Mouse (Mus musculus): ENCODE measurements around the gene Gm32742.

The Gm32742 gene

DNA sequence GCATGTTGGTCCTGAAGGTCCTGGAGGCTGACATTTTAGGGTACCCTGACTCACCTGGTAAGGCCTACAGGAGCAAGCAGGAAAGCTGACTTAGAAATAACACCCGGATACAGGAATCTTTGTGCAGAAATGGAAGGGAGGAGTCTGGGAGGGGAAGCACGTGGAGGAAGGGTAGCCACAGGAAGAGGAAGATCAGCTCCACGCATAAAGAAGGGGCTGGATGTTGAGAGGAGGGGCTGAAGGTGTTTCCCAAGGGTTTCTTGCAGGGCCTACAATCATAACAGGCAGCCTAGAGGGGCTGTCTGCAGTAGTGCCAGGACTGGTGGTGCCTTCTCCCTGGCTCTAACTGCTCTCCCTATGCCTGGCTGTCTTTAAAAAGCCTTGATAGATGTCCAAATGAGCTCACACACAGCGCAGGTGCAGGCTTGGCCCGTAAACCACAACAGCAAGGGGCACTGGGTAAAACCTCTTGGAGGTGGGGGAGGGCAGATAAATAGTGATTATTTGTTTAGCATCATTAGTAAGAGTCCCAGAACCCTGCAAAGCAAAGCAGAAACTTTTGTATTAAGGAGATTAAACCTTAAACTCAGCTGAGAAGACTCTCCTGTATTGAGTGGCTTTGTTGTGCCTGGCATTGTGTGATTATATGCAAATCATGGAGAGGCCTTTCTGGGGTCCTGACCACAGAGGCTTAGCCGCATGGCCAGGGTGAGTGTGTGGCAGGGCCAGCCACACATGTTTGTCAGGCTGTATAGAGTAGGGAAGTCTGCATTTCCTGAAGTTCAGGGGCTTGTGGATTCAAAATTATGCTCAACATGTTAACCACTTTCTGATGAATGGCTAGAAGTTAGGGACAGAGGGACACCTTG, at the start of gene Gm32742:
Gene Gm32742 (minus strand): TSS at position 206 of the 869 bp plus-strand sequence.
- no peak for DNase-seq (ENCODE audit: low spot score)

DNA sequence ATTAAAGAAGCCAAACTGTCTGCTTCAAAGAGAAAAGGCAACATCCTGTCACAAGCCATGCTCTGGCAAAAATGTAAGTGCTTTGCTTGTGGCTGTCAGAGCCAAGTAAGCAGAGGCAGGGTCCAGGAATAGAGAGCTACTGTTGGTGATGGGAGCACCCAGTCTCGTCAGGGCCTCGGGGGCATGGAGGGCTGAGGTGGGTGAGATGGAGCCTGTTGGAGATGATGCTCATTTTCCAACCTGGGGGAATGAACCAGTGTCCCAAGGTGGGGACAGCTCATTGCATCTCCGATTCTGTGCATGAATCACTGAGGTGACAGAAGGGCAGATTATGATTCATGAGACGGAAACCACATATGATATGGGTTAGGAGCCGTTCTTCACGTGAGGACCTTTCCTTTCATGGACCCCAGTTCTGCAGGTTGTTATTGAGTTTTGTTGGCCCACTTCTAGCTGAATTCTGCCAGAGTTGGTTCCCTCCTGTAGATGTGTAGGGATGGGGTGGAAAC, 48.5 kb upstream of the Gm32742 start:
- DNase-seq (ENCODE audit: low spot score): no peak

DNA sequence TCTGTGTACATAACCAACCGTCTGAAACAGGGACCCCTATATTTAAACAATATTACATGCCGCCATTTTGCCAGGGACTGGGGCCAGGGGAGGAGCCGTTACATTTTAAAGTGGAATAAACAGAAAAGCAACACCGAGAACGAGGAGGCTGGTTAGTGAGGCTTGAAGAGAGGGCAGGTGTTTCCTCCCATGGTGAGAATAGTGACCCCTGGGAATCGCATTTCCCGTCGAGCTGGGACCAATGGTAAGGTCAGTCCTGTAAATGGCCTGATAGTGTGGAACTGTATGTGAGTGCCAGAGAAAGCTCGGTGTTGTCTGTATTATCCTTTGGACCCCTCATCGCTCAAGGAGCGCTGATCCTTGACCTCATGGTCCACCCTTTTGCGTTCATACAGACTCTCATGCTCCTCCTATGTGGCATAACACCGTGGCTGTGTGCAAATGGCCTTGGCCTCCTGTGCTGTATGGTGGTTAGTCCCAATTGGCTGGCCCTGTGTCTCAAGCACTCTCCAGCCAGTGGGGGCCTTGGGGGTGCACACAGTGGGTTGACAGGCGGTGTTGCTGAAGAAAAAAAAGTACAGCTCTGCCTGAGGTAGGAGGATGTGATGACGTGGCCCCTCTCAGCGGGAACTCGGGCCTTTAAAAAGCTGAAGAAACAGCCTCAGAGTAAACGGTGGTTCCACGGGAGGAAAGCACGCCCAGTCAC, 47.9 kb upstream of the Gm32742 start, which contains the start of gene Pou2af1:
Gene Pou2af1 (plus strand): TSS at position 686 of the 706 bp plus-strand sequence.
- DNase-seq (ENCODE audit: low spot score): no peak

DNA sequence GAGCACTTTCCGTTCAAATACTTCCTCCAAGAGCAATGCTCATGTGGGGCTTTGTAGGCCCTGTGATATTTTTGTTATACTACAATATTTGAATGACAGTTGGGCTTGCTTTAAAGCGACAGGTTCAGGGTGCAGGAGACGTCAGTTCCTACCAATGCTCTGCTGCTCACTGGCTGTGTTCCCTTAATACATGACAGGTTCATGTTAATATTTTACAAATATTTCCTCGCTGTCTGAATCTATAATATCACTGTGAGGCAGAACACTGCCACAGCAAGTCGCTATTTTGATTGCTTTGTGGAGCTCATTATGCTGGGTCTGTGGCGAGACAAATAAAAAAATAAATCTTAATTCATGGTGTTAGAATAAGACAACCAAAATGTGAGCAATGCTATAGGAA, 45.9 kb upstream of the Gm32742 start:
- no peak for DNase-seq (ENCODE audit: low spot score)

DNA sequence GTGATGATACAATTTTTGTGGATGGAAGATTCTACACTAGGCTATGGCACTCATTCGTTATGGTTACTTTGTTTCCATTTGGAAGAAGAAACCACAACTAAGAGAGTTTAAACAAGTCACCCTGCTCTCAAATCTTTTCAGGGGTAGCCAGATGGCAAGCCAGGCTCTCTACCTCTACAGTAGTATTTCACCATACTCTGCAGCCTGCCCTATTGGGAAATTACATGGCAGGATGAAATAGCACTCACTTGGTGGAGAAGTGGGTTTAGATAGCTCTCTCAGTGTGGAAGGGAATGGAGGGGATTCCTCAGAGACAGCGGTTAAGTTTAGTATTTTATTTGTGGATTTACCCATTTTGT, 43.6 kb upstream of the Gm32742 start:
- DNase-seq (ENCODE audit: low spot score): no peak

DNA sequence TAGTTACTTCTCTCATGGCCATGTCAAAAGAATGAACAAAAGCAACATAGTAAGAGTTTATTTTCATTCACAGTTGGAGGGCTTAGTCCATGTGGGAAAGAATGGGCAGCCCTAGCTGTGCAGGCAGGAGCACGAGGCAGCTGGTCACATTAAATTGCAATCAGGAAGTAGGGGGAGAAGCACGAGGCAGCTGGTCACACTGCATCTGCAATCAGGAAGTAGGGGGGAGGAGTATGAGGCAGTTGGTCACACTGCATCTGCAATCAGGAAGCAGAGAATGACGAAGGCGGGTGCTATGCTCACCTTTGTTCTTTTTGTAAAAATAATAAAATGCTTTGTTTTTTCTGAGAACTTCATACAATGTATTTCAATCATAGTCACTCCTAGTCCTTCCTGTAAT, 29.5 kb upstream of the Gm32742 start:
- DNase-seq (ENCODE audit: low spot score): no peak

DNA sequence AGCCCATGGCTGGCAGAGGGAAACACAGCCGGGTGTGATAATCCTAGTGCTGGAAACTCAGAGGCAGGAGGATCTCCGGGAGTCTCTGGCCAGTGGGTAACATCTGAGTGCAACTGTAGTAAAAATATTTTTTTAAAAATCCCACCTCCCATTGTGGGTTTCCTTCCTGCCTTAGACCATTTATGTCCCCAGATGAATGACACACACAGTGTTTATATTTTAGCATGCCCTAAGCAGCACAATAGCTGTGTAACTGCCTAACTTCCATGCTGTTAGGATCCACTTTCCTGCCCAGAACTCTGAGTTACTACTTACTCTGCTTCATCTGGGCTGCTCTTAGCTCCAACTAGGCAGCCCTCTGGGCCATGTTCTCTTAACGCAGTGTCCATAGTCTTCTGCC, 25.3 kb upstream of the Gm32742 start:
- no peak for DNase-seq (ENCODE audit: low spot score)

DNA sequence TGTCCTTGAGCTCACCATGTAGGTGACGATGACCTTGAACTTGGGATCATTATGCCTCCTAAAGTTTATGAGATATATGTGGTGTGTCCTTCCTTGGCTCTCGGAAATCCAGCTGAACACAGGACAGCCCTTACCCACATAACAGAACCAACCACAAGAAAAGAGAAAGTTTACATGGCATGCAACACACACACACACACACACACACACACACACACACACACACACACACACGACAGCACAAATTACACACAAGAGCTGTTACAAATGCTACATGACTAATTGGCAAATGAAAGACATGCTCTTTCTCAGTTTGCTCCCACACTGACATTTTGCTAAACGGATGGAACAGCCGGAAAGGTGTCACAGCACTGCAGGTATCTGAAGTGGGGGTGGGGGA, 20.6 kb upstream of the Gm32742 start:
- no peak for DNase-seq (ENCODE audit: low spot score)

DNA sequence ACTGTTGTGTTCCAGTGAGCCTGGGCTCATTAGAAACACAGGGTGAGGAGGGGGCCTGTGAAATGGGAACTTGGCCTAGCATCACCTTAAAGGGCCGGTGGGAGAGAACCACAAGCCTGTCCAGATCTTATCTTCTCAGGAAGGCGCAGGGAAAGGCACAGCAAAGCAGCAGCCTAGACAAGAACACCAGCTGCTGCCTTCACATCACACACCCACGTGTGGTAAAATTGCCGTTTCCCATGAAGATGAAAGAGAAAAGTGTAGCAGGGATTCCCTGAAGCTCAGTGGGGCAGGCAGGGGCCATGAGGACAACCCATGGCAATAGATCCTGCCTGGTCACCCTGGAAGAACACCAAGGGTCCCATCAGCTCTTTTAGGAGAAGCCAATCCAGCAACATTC, 20.1 kb upstream of the Gm32742 start:
- no peak for DNase-seq (ENCODE audit: low spot score)

DNA sequence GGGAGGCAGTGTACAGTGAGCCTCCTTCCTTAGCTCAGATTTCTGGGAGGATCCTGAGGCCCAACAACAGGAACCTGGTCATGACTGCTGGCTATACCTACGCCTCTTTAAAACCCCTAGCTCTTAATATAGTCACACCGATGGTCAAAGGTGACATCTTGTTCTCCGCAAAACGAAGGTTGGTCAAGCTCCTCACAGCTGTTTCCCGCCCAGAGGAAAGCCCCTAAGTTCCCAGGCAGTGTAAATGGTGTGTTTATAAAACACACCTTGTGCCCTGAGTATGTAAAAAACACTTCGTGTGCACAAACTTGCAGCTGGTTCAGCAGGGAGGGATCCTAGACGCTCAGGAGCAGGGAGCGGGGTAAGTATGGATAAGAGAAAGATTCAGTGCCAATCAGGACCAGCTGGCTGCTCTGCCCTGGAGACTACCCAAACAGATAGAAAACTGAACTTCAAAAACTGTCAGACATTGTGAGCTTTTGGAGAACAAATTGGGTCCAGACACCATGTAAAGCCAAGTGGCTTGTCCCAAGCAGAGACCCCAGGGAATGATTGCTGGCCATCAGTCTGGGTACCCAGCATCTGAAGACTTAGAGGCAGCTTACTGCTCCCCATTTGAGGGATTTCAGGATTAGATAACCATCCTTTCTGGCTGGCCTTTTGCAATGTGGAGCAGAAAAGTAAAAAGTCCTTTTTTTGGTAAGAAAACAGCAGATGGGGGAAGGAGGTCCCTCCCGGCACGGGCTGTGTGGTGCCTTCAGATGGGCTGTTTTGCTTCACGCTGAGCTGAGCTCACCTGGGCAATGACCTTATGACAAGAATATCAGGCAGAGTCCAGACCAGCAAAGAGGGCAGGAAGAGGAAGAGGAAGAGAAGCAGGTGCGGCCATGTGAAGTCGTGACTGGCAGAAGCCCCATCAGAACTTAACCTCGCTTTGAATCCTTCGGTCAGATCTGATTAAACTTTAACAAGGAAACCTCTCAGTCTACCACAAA, 17.7 kb upstream of the Gm32742 start:
- no peak for DNase-seq (ENCODE audit: low spot score)

DNA sequence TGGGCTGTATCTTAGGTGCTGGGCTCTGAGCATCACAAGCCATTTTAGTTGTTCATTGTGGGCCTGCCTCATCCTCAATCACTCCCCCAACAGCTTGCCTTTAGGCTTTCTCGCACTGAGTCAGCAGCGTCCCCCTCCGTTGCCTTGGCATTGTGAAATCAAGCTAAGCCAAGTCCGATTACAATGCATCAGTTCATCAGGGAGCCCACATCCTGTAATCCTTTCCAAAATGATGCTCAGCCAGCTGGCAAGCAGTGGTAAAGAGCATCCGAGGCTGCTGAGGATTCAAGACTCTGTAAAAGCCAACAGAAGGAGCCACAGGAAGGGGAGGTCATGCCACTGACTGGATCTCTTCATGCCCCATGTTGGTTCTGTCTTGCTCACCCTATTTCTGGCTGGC, 15.3 kb upstream of the Gm32742 start:
- DNase-seq (ENCODE audit: low spot score): peak; percentile 57

DNA sequence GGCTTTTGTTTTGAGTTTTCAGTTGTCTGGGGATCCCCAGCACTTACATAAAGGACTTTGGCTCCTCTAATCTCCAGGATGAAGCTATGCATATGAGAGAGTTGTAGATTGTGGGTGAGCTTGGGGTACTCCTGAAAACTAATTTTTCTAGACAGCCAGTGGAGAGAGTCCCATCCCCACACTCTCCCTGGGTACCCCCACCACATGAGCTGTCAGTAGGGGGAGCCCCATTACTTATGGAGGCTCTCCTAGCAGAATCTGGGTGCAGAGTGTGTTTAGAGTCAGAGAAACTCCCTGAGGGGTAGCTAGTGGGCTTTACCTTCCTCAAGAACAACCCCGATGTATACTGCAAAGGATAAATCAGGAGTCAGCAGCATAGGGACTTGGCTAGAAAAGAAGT, 13.0 kb upstream of the Gm32742 start:
- DNase-seq (ENCODE audit: low spot score): no peak

DNA sequence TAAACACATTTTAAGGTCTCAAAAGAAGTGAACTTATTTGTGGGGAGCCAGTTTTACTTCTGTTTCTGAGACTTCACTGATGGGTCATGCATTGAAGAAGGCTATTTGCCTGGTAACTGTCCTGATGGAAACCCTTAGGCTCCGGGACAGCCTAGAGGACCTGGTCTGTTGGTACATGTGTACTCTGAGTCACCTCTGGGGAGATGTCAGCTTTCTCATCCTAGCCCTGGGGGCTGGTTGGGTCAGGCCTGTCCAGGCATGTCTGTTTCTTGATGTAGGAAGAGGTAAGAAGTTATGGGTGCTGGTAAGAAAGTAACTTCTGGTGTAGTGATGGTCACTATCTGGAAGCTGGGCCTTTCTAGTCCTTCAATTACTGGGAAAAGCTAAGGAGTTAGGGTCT, 10.4 kb upstream of the Gm32742 start:
- no peak for DNase-seq (ENCODE audit: low spot score)

DNA sequence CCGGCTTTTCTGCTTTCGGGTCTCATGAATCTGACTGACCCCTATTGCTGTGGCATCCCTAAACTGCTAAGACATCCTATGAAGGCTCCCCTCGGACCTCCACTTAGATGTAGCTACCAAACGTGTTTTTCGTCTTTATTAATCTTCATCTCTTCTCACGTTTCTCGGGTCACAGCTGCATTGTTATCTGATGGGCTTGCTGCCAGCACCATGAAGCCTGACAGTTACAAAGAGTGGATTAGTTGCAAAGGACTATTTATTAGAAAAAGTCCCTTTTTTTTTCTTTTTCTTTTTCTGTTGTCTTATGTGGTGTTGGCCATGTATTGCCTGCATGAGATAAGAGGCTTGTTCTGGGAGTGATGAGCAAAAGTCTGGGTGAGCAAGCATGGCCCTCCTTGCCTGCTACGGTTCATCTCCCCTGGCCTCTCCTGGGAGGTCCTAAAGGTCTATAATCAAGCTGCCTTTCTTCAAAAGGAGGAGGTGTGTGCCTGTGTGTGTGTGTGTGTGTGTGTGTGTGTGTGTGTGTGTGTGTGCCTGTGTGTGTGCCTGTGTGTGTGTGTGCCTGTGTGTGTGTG, 9.7 kb upstream of the Gm32742 start:
- no peak for DNase-seq (ENCODE audit: low spot score)

DNA sequence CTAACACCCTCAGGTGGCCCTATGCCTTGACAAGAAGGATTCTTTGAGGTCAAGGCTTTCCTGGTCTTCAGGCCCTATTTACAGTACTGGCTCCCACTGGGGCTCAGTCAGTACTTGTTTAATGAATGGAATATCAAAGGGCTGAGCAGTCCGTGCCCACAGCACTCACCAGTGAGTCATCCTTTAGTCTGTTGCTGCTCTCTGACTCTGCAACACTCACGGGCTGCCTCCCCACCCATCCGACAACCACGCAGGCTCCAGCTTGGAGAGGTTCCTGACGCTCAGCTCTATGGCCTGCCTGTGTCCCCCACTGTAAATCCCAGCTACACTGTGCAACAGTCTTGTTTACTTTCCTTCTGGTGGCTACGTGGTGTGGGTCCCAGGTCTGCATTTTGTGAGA, 5.0 kb upstream of the Gm32742 start:
- no peak for DNase-seq (ENCODE audit: low spot score)

DNA sequence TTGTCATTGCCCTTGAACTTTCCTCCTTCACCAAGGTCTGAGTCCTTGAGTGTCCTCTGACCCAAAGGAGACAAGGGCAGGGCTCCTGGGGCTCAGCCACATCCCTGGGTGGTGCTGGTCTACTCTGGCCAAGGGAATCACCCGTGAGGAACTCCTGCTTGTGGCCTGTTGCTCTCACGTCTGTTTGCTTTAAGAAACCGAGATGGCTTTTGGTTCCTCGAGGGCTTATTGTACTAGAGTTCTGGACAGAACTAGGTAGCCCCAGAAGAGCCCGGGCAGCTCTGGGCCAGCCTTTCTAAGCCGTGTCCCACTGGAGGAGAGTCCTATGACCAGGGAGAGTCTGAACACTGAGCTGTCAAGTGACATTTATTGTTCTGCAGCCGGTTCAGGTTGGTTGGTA, 3.8 kb upstream of the Gm32742 start:
- no peak for DNase-seq (ENCODE audit: low spot score)

DNA sequence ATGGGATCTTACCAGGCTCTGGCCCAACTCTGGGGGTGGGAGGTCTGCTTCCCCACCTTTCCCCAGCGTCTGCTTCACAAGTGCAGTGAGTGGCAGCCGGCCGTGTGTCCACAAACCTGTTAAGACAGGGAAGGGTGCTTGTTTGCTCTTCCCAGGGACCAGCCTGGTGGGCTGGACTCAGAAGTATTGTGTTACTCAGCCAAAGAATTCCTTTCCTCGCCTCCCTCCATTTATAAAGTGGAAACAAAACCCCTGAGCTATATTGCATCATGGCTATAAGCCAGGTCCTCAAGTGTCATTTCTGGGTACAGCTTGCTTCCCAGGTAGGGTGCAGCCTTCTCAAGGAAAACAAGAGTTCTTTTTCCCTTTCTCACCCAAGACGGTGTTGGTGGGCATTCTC, 3.4 kb upstream of the Gm32742 start:
- DNase-seq (ENCODE audit: low spot score): no peak

DNA sequence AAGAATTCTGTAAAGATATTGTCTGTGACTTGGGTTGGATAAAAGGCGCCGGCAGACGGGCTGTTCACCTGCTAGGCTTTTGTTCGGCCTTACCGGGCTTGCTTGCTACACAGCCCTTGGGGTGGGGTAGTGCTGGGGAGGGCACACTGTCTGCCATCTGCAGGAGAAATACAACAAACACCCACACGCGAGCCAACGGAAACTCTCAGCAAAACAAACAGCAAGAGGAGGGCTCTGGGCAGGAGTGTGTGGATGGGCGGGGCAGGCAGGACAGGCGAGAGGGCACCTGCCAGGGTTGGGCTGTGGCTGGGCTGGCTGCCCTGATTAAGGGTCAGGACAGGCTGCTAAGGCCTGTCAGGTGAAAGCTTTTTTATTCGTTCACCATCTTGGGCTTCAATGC, 2.6 kb upstream of the Gm32742 start:
- no peak for DNase-seq (ENCODE audit: low spot score)

DNA sequence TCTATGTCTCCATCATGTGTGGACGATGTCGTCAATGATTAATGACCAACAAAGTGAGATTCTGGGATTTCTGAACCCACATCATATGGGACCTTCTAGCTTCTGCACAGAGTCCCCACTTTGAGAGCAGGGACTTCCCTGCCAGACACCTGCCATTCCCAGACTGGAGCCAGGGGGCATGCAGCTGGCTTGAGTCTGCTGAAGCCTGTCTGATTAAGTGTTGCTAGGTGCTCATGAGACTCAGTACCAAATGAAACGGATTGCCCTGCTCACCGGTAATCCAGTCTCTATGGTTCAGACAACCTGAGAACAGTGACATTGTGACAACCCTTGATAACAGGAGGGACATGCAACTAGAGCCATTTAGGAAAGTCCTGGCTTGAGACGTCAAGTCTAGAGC, 1.3 kb downstream of the Gm32742 start:
- no peak for DNase-seq (ENCODE audit: low spot score)

DNA sequence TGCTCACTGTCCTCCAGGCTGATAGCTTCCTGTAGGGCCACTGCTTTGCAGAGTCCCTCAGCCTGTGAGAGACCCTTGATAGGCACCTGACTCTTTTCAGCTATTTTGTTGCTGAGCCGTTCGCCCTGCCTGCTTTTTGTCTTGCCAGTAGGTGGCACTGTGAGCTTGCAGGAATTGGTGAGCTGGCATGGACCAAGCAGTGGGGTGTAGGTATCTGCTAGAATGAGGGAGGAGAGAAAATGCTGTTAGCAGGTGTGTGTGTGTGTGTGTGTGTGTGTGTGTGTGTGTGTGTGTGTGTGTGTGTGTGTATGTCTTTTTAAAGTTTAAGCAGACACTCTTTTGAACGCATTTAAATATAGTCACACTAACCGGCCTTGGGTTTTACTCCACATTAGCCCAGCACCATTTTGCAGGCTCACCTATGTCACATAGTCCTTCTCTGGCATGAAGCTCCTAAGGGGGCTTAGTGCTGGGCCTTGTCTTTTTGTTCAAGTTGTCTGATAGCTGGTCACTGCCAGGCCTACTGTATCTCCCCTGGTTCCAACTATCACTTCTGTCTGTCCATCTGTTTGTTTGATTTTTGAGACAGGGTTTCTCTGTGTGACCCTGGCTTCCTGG, 3.4 kb downstream of the Gm32742 start:
- peak; percentile 80 for DNase-seq (ENCODE audit: low spot score)

DNA sequence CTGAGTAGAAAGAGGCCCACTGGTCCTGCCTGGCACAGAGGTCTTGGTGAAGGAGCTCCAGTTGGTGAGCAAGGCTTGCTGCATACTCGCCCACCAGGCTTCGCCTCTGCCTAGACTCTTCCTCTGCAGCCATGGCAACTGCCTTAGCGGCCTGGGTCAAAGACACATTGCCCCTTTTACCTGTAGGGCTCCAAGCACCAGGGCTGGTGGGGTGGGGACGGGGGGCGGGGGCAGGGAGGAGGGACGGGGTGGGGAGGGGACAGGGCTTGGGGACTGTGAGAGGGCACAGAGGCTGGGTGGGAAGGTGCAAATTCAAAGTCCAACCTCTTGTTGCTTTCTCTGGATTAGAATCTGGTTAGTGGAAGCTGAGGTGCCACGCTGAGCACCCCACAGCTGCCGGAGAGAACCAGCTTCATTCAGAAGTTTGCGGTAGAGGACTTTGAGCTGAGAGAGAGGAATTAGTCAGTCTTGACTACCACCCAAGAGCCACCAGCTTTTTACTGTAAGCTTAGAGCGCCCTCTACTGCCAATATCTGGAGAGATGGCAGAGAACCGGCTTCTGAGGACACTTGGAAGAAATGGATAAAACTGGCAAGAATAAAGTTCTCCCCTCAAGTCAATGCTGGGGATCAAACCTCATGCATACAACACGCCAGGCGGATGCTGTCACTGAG, 13.1 kb downstream of the Gm32742 start:
- DNase-seq (ENCODE audit: low spot score): peak; percentile 48

Measured in layer of hippocampus, adult 9-10 months (tissue).